Mouse (Mus musculus) G1E (cell line): ENCODE results near the gene Ncor2. TPM values are rescaled to one million over a fixed set of nuclear protein-coding genes. Genes with fewer than 3 reads are reported as not detected.

ENCODE experiments used
- ATAC-seq: 2 replicates; pipeline ENCODE4 v1.8.0; 2016; ENCODE audit warnings: mild to moderate bottlenecking; ENCODE audit not compliant: insufficient number of reproducible peaks, poor library complexity, low FRiP score, severe bottlenecking; ENCODE audit errors: extremely low read depth
- DNase-seq: peaks from one replicate; pipeline ENCODE4 v3.0.0; 2012; ENCODE audit warnings: low spot score
- H3K27me3 ChIP-seq: 2 replicates; pipeline ENCODE4 v1.6.1; 2012; ENCODE audit warnings: mild to moderate bottlenecking, low read length, inconsistent platforms; ENCODE audit not compliant: insufficient read depth
- H3K36me3 ChIP-seq: replicated peaks from 2 replicates; pipeline ENCODE3; 2012; ENCODE audit warnings: mild to moderate bottlenecking, inconsistent platforms
- H3K4me1 ChIP-seq: 2 replicates; pipeline ENCODE4 v1.6.1; 2012; ENCODE audit warnings: low read depth, low read length, inconsistent platforms, mixed read lengths; ENCODE audit not compliant: insufficient read depth
- H3K4me3 ChIP-seq: 2 replicates; pipeline ENCODE4 v1.5.1; 2012; ENCODE audit warnings: low read depth, mild to moderate bottlenecking, inconsistent platforms, low read length, moderate library complexity, mixed read lengths
- H3K9me3 ChIP-seq: replicated peaks from 2 replicates; pipeline ENCODE4 v1.6.1; 2012; ENCODE audit warnings: inconsistent platforms
- CTCF ChIP-seq: IDR thresholded peaks from 2 replicates; pipeline ENCODE4 v1.5.1; 2012; ENCODE audit warnings: low read depth, low read length, inconsistent platforms, mixed read lengths
- GATA1 ChIP-seq: IDR thresholded peaks from 2 replicates; pipeline ENCODE4 v1.6.1; 2012; ENCODE audit warnings: borderline replicate concordance, low read length, inconsistent platforms, mixed read lengths
- GATA2 ChIP-seq: IDR thresholded peaks from 2 replicates; pipeline ENCODE4 v1.6.1; 2012; ENCODE audit warnings: low read depth, low read length, inconsistent platforms, borderline replicate concordance
- POLR2AphosphoS5 ChIP-seq: IDR thresholded peaks from 2 replicates; pipeline ENCODE4 v1.6.1; 2012; ENCODE audit warnings: low read depth, low read length, inconsistent platforms; ENCODE audit not compliant: insufficient replicate concordance
- TAL1 ChIP-seq: conservative IDR thresholded peaks from 2 replicates; pipeline ENCODE4 v1.6.1; 2012; ENCODE audit warnings: low read depth, low read length, inconsistent platforms, mixed read lengths
- polyA plus RNA-seq: library from polyadenylated mRNA; stranded (reverse); fragments of >175 nt; gene quantifications from 2 replicates; pipeline ENCODE4 v1.2.3, GENCODE M21; 2012
- total RNA-seq, 2 experiments: library from RNA; stranded (forward) in 1 of 2; stranded (reverse) in 1 of 2; fragments of 200-1000 nt in 1 of 2; fragments of >200 nt in 1 of 2; fragmentation: Nextera tagmentation in 1 of 2; gene quantifications; 2 replicates each; pipeline ENCODE4 v1.2.3; 2014 to 2017

Gene Ncor2
- total and polyA plus RNA-seq, 3 experiments: 0.09 TPM; not detected in 2

- no peaks in the 10 kb centered on the region for H3K4me1 ChIP-seq
- H3K27me3 ChIP-seq: no peaks in the 10 kb centered on the region
- DNase-seq: no peak
- no peak overlapping the region for H3K4me3 ChIP-seq
- ATAC-seq: no peak
- TF ChIP-seq GATA2 (no peak), CTCF (no peak), TAL1 (no peak), GATA1 (no peak), POLR2AphosphoS5 (no peak)
- H3K9me3 ChIP-seq: peaks cover 98% of the 10 kb centered on the region
- H3K36me3 ChIP-seq: no peaks in the 10 kb centered on the region
Observed at GRCm38 (mm10) chr5:125120517-125121303, 58.3 kb downstream of the Ncor2 start.

GRCm38 (mm10) chr5:125117238-125117637, 61.8 kb downstream of the Ncor2 start:
- Histone ChIP-seq H3K4me1 (no peaks in the 10 kb centered on the region), H3K27me3 (no peaks in the 10 kb centered on the region), H3K9me3 (peaks cover 91% of the 10 kb centered on the region), H3K4me3 (no peak overlapping the region), H3K36me3 (no peaks in the 10 kb centered on the region)
- TF ChIP-seq POLR2AphosphoS5: no peak
- no peak for TF ChIP-seq TAL1
- TF ChIP-seq CTCF: no peak
- TF ChIP-seq GATA1: no peak
- TF ChIP-seq GATA2: no peak
- no peak for ATAC-seq
- DNase-seq: no peak

- H3K36me3 ChIP-seq: no peaks in the 10 kb centered on the region
- no peak for DNase-seq
Observed at GRCm38 (mm10) chr5:125113029-125113428, 66.0 kb downstream of the Ncor2 start.

GRCm38 (mm10) chr5:125112588-125112987, 66.4 kb downstream of the Ncor2 start:
- ATAC-seq (no peak), DNase-seq (no peak)
- Histone ChIP-seq H3K4me3 (no peak overlapping the region), H3K36me3 (no peaks in the 10 kb centered on the region), H3K27me3 (no peaks in the 10 kb centered on the region), H3K9me3 (peaks cover 86% of the 10 kb centered on the region), H3K4me1 (no peaks in the 10 kb centered on the region)
- no peak for TF ChIP-seq GATA1
- TF ChIP-seq GATA2: no peak
- no peak for TF ChIP-seq CTCF
- no peak for TF ChIP-seq TAL1
- no peak for TF ChIP-seq POLR2AphosphoS5

More at GRCm38 (mm10) chr5:125113029-125113428, 66.0 kb downstream of the Ncor2 start:
- ATAC-seq: no peak
- Histone ChIP-seq H3K4me1 (no peaks in the 10 kb centered on the region), H3K27me3 (no peaks in the 10 kb centered on the region), H3K9me3 (peaks cover 85% of the 10 kb centered on the region), H3K4me3 (no peak overlapping the region)
- no peak for TF ChIP-seq CTCF
- TF ChIP-seq GATA1: no peak
- no peak for TF ChIP-seq POLR2AphosphoS5
- TF ChIP-seq GATA2: no peak
- TF ChIP-seq TAL1: no peak

- Histone ChIP-seq H3K27me3 (no peaks in the 10 kb centered on the region), H3K4me1 (no peaks in the 10 kb centered on the region), H3K9me3 (peaks cover 87% of the 10 kb centered on the region), H3K36me3 (no peaks in the 10 kb centered on the region), H3K4me3 (peak overlapping the region; percentile 21; the same call in 1 of the 2 replicates)
- TF ChIP-seq GATA1 (no peak), TAL1 (no peak), GATA2 (no peak)
- no peak for DNase-seq
- ATAC-seq: no peak
Observed at GRCm38 (mm10) chr5:125111137-125111536, 67.9 kb downstream of the Ncor2 start.

- Histone ChIP-seq H3K27me3 (no peaks in the 10 kb centered on the region), H3K4me3 (no peak overlapping the region), H3K9me3 (peaks cover 87% of the 10 kb centered on the region), H3K36me3 (no peaks in the 10 kb centered on the region), H3K4me1 (no peaks in the 10 kb centered on the region)
- no peak for TF ChIP-seq TAL1
- no peak for TF ChIP-seq POLR2AphosphoS5
- TF ChIP-seq GATA1: no peak
- TF ChIP-seq CTCF: no peak
- TF ChIP-seq GATA2: no peak
- no peak for ATAC-seq
- DNase-seq: no peak
Observed at GRCm38 (mm10) chr5:125110722-125111121, 68.3 kb downstream of the Ncor2 start.

GRCm38 (mm10) chr5:125110196-125110595, 68.8 kb downstream of the Ncor2 start:
- no peak for TF ChIP-seq GATA1
- TF ChIP-seq TAL1: no peak
- TF ChIP-seq GATA2: no peak
- no peak for TF ChIP-seq CTCF
- no peak for TF ChIP-seq POLR2AphosphoS5
- Histone ChIP-seq H3K27me3 (no peaks in the 10 kb centered on the region), H3K36me3 (no peaks in the 10 kb centered on the region), H3K9me3 (peaks cover 87% of the 10 kb centered on the region), H3K4me3 (no peak overlapping the region), H3K4me1 (no peaks in the 10 kb centered on the region)
- no peak for DNase-seq
- no peak for ATAC-seq
